Mouse (Mus musculus) heart, embryonic 15.5 days (tissue): ENCODE measurements around the gene Ttc39b. TPM values are rescaled to one million over a fixed set of nuclear protein-coding genes. Genes with fewer than 3 reads are reported as not detected.
A peak's percentile ranks its signal among the peaks of the same experiment; 100 is the strongest.

ENCODE experiments used
- ATAC-seq: fragments of 200-750 bp; cut with Nextera tagmentation; replicated peaks from 2 replicates; pipeline ENCODE4 v1.8.0; 2017; ENCODE audit warnings: low read depth, moderate TSS enrichment; ENCODE audit not compliant: insufficient number of reproducible peaks, insufficient read depth, low FRiP score
- H3K27ac ChIP-seq: fragments of 300-500 bp; sonication (generic); 2 replicates; pipeline ENCODE4 v1.5.1; 2015; ENCODE audit warnings: mild to moderate bottlenecking, inconsistent platforms
- H3K27me3 ChIP-seq: fragments of 300-500 bp; sonication (generic); 2 replicates; pipeline ENCODE4 v1.6.1; 2015; ENCODE audit warnings: inconsistent platforms
- H3K36me3 ChIP-seq: fragments of 300-500 bp; sonication (generic); 2 replicates; pipeline ENCODE4 v1.6.1; 2015; ENCODE audit warnings: mild to moderate bottlenecking, inconsistent platforms
- H3K4me1 ChIP-seq: fragments of 300-500 bp; sonication (generic); replicated peaks from 2 replicates; pipeline ENCODE4 v1.6.1; 2015; ENCODE audit warnings: inconsistent platforms
- H3K4me2 ChIP-seq: fragments of 300-500 bp; sonication (generic); 2 replicates; pipeline ENCODE4 v1.6.1; 2015; ENCODE audit warnings: inconsistent platforms, mild to moderate bottlenecking, moderate library complexity
- H3K4me3 ChIP-seq: fragments of 300-500 bp; sonication (generic); 2 replicates; pipeline ENCODE4 v1.5.1; 2015; ENCODE audit warnings: mild to moderate bottlenecking, inconsistent platforms
- H3K9ac ChIP-seq: fragments of 300-500 bp; sonication (generic); 2 replicates; pipeline ENCODE4 v1.6.1; 2015; ENCODE audit warnings: mild to moderate bottlenecking, inconsistent platforms
- H3K9me3 ChIP-seq: fragments of 300-500 bp; sonication (generic); replicated peaks from 2 replicates; pipeline ENCODE4 v1.6.1; 2016; ENCODE audit warnings: inconsistent platforms
- WGBS: fragments of 180-500 bp; shearing (Covaris S2); methylation state at CpG from one replicate; pipeline ENCODE4 v1.1.7; 2015; ENCODE audit warnings: mixed read lengths; 5-methylcytosine and 5-hydroxymethylcytosine counted together
- polyA plus RNA-seq: library from polyadenylated mRNA; unstranded; fragments of >200 nt; fragmentation: Nextera tagmentation; extraction: Ambion mirVana; gene quantifications from 2 replicates; pipeline ENCODE4 v1.2.1, GENCODE M21; 2015

The Ttc39b gene
- polyA plus RNA-seq, 1 experiment from 2014 or later = 1.8 TPM

- Histone ChIP-seq H3K36me3 (no peaks in the 10 kb centered on the region), H3K4me2 (no peak overlapping the region), H3K4me3 (no peak overlapping the region), H3K27me3 (no peaks in the 10 kb centered on the region), H3K9me3 (no peaks in the 10 kb centered on the region), H3K27ac (no peak overlapping the region), H3K9ac (no peak overlapping the region), H3K4me1 (no peaks in the 10 kb centered on the region)
- 69% methylated on average over 1 of the region's 1 CpGs for WGBS
- ATAC-seq = no peak
These were observed 15.3 kb upstream of the Ttc39b start for GRCm38 (mm10) chr4:83339393-83339792.

- no peak overlapping the region for H3K9ac ChIP-seq
- no peaks in the 10 kb centered on the region for H3K36me3 ChIP-seq
- WGBS = 62% methylated on average over 3 of the region's 3 CpGs
- no peak for ATAC-seq
- no peaks in the 10 kb centered on the region for H3K4me1 ChIP-seq
- no peaks in the 10 kb centered on the region for H3K27me3 ChIP-seq
- H3K9me3 ChIP-seq = no peaks in the 10 kb centered on the region
- H3K27ac ChIP-seq = no peak overlapping the region
- H3K4me3 ChIP-seq = no peak overlapping the region
- H3K4me2 ChIP-seq = no peak overlapping the region
These were observed 13.7 kb upstream of the Ttc39b start for GRCm38 (mm10) chr4:83337717-83338116.

GRCm38 (mm10) chr4:83330369-83330768 lies 6.3 kb upstream of the Ttc39b start:
- no peak overlapping the region for H3K9ac ChIP-seq
- H3K4me2 ChIP-seq = no peak overlapping the region
- H3K27ac ChIP-seq = no peak overlapping the region
- H3K4me3 ChIP-seq = no peak overlapping the region
- no peak for ATAC-seq
- H3K9me3 ChIP-seq = no peaks in the 10 kb centered on the region
- H3K27me3 ChIP-seq = peaks cover 4% of the 10 kb centered on the region; the same call in 1 of the 2 replicates
- 60% methylated on average over 4 of the region's 4 CpGs for WGBS
- H3K36me3 ChIP-seq = no peaks in the 10 kb centered on the region
- no peaks in the 10 kb centered on the region for H3K4me1 ChIP-seq

GRCm38 (mm10) chr4:83329615-83330014 lies 5.6 kb upstream of the Ttc39b start:
- WGBS = 42% methylated on average over 4 of the region's 4 CpGs
- no peak for ATAC-seq
- H3K9me3 ChIP-seq = no peaks in the 10 kb centered on the region
- H3K4me2 ChIP-seq = no peak overlapping the region
- no peak overlapping the region for H3K27ac ChIP-seq
- peaks cover 9% of the 10 kb centered on the region; the same call in 1 of the 2 replicates for H3K27me3 ChIP-seq
- H3K36me3 ChIP-seq = no peaks in the 10 kb centered on the region
- H3K9ac ChIP-seq = no peak overlapping the region
- H3K4me3 ChIP-seq = no peak overlapping the region
- no peaks in the 10 kb centered on the region for H3K4me1 ChIP-seq

GRCm38 (mm10) chr4:83328026-83328945 lies 4.2 kb upstream of the Ttc39b start:
- Histone ChIP-seq H3K36me3 (no peaks in the 10 kb centered on the region), H3K27me3 (peaks cover 9% of the 10 kb centered on the region; the same call in 1 of the 2 replicates), H3K4me1 (peaks cover 3% of the 10 kb centered on the region; the same call in 1 of the 2 replicates), H3K9ac (no peak overlapping the region), H3K27ac (no peak overlapping the region), H3K9me3 (no peaks in the 10 kb centered on the region), H3K4me2 (no peak overlapping the region), H3K4me3 (no peak overlapping the region)
- no peak for ATAC-seq
- WGBS = 43% methylated on average over 9 of the region's 9 CpGs

- 58% methylated on average over 4 of the region's 4 CpGs for WGBS
These were observed 3.5 kb upstream of the Ttc39b start for GRCm38 (mm10) chr4:83327526-83327925.

GRCm38 (mm10) chr4:83325366-83325765 lies 1.3 kb upstream of the Ttc39b start:
- Histone ChIP-seq H3K27ac (no peak overlapping the region), H3K27me3 (peaks cover 9% of the 10 kb centered on the region; the same call in 1 of the 2 replicates), H3K4me1 (peaks cover 8% of the 10 kb centered on the region; the same call in 1 of the 2 replicates), H3K9me3 (no peaks in the 10 kb centered on the region), H3K36me3 (no peaks in the 10 kb centered on the region), H3K4me3 (no peak overlapping the region), H3K9ac (no peak overlapping the region), H3K4me2 (no peak overlapping the region)
- WGBS = 68% methylated on average over 5 of the region's 5 CpGs
- ATAC-seq = no peak

More at GRCm38 (mm10) chr4:83327526-83327925, 3.5 kb upstream of the Ttc39b start:
- no peak overlapping the region for H3K9ac ChIP-seq
- no peak overlapping the region for H3K27ac ChIP-seq
- H3K9me3 ChIP-seq = no peaks in the 10 kb centered on the region
- H3K36me3 ChIP-seq = no peaks in the 10 kb centered on the region
- peaks cover 9% of the 10 kb centered on the region; the same call in 1 of the 2 replicates for H3K27me3 ChIP-seq
- no peak overlapping the region for H3K4me2 ChIP-seq
- no peak for ATAC-seq
- peaks cover 8% of the 10 kb centered on the region; the same call in 1 of the 2 replicates for H3K4me1 ChIP-seq
- no peak overlapping the region for H3K4me3 ChIP-seq

- H3K4me3 ChIP-seq = peak overlapping the region; percentile 66
- H3K36me3 ChIP-seq = no peaks in the 10 kb centered on the region
- H3K27me3 ChIP-seq = peaks cover 9% of the 10 kb centered on the region; the same call in 1 of the 2 replicates
- peak; percentile 88 for ATAC-seq
- H3K9me3 ChIP-seq = no peaks in the 10 kb centered on the region
- peaks cover 8% of the 10 kb centered on the region; the same call in 1 of the 2 replicates for H3K4me1 ChIP-seq
- 2% methylated on average over 48 of the region's 48 CpGs for WGBS
- H3K4me2 ChIP-seq = peak overlapping the region; percentile 94
- peak overlapping the region; percentile 48 for H3K9ac ChIP-seq
- peak overlapping the region; percentile 32 for H3K27ac ChIP-seq
These were observed 703 bp downstream of the Ttc39b start for GRCm38 (mm10) chr4:83323201-83323903.

- no peak overlapping the region for H3K9ac ChIP-seq
- no peak overlapping the region for H3K4me3 ChIP-seq
- WGBS = 94% methylated on average over 4 of the region's 4 CpGs
- H3K4me1 ChIP-seq = peaks cover 17% of the 10 kb centered on the region
- no peaks in the 10 kb centered on the region for H3K9me3 ChIP-seq
- H3K4me2 ChIP-seq = no peak overlapping the region
- H3K27me3 ChIP-seq = no peaks in the 10 kb centered on the region
- no peak overlapping the region for H3K27ac ChIP-seq
- H3K36me3 ChIP-seq = no peaks in the 10 kb centered on the region
- no peak for ATAC-seq
These were observed 4.3 kb downstream of the Ttc39b start for GRCm38 (mm10) chr4:83319736-83320135.

- no peaks in the 10 kb centered on the region for H3K27me3 ChIP-seq
- no peak overlapping the region for H3K4me3 ChIP-seq
- H3K4me2 ChIP-seq = no peak overlapping the region
- no peak overlapping the region for H3K9ac ChIP-seq
- 23% methylated on average over 3 of the region's 3 CpGs for WGBS
- H3K36me3 ChIP-seq = no peaks in the 10 kb centered on the region
- H3K27ac ChIP-seq = no peak overlapping the region
- no peak for ATAC-seq
- H3K9me3 ChIP-seq = no peaks in the 10 kb centered on the region
- H3K4me1 ChIP-seq = peaks cover 15% of the 10 kb centered on the region
These were observed 5.3 kb downstream of the Ttc39b start for GRCm38 (mm10) chr4:83318758-83319157.

- ATAC-seq = no peak
- Histone ChIP-seq H3K27ac (no peak overlapping the region), H3K36me3 (no peaks in the 10 kb centered on the region), H3K27me3 (no peaks in the 10 kb centered on the region), H3K9me3 (no peaks in the 10 kb centered on the region), H3K4me2 (no peak overlapping the region), H3K4me3 (no peak overlapping the region), H3K9ac (no peak overlapping the region), H3K4me1 (peaks cover 10% of the 10 kb centered on the region)
- 56% methylated on average over 3 of the region's 3 CpGs for WGBS
These were observed 6.2 kb downstream of the Ttc39b start for GRCm38 (mm10) chr4:83317826-83318348.
